Mouse (Mus musculus) stomach, postnatal 0 days (tissue): ENCODE results near the gene Cd99l2.

ENCODE experiments used
- CTCF ChIP-seq: IDR thresholded peaks from 2 replicates; pipeline ENCODE4 v1.5.1; 2016; ENCODE audit warnings: antibody characterized with exemption, low read depth, mild to moderate bottlenecking, moderate library complexity
- EP300 ChIP-seq: optimal IDR thresholded peaks from 2 replicates; pipeline ENCODE3; 2016; ENCODE audit warnings: antibody characterized with exemption

GRCm38 (mm10) chrX:71435542-71435941, 57.1 kb downstream of the Cd99l2 start:
- TF ChIP-seq EP300 (no peak), CTCF (no peak)
